Mouse (Mus musculus) ES-E14 (cell line): ENCODE data around the gene Zscan26. TPM values are rescaled to one million over a fixed set of nuclear protein-coding genes. Genes with fewer than 3 reads are reported as not detected.

Experiments used
- DNase-seq: peaks from one replicate; pipeline ENCODE4 v3.0.0-alpha.2; 2013; ENCODE audit warnings: low read depth, low spot score
- H3K27ac ChIP-seq: 2 replicates; pipeline ENCODE4 v1.5.1; 2012; ENCODE audit warnings: low read depth, mild to moderate bottlenecking, low read length, moderate library complexity, mixed read lengths; ENCODE audit not compliant: poor library complexity, insufficient read depth, severe bottlenecking
- H3K36me3 ChIP-seq: 2 replicates; pipeline ENCODE4 v1.6.1; 2012; ENCODE audit warnings: mild to moderate bottlenecking, low read length, moderate library complexity, mixed read lengths; ENCODE audit not compliant: control insufficient read depth, poor library complexity, insufficient read depth, severe bottlenecking
- H3K4me1 ChIP-seq, 2 experiments: fragments of 150-350 bp in 1 of 2; sonication (generic) in 1 of 2; 2 replicates each; pipeline ENCODE4 v1.6.1; 2012; ENCODE audit warnings: low read length in 2 of 2, mild to moderate bottlenecking in 1 of 2, mixed read lengths in 1 of 2; ENCODE audit not compliant: control insufficient read depth in 2 of 2, insufficient read depth in 2 of 2, poor library complexity in 1 of 2
- H3K4me3 ChIP-seq, 2 experiments: fragments of 150-350 bp in 1 of 2; sonication (generic) in 1 of 2; 2 replicates each; pipeline ENCODE4 v1.5.1; 2012; ENCODE audit warnings: low read length in 2 of 2, low read depth in 1 of 2, mild to moderate bottlenecking in 1 of 2, mixed read lengths in 1 of 2; ENCODE audit not compliant: insufficient read depth in 1 of 2, poor library complexity in 1 of 2, severe bottlenecking in 1 of 2
- H3K9ac ChIP-seq: 2 replicates; pipeline ENCODE4 v1.6.1; 2012; ENCODE audit warnings: low read depth, mild to moderate bottlenecking, low read length, mixed read lengths; ENCODE audit not compliant: poor library complexity, insufficient read depth, severe bottlenecking
- H3K9me3 ChIP-seq: fragments of 150-350 bp; sonication (generic); 2 replicates; pipeline ENCODE4 v1.6.1; 2012; ENCODE audit warnings: low read depth, mild to moderate bottlenecking, low read length; ENCODE audit not compliant: control insufficient read depth, insufficient read depth
- CHD2 ChIP-seq: IDR thresholded peaks from 2 replicates; pipeline ENCODE4 v1.6.1; 2014; ENCODE audit warnings: mild to moderate bottlenecking, low read depth, low read length, inconsistent platforms
- HCFC1 ChIP-seq: IDR thresholded peaks from 2 replicates; pipeline ENCODE4 v1.6.1; 2012; ENCODE audit warnings: low read length, inconsistent platforms, borderline replicate concordance; ENCODE audit not compliant: insufficient read depth
- MAFK ChIP-seq: IDR thresholded peaks from 2 replicates; pipeline ENCODE4 v1.6.1; 2014; ENCODE audit warnings: mild to moderate bottlenecking, low read depth, low read length, inconsistent platforms; ENCODE audit not compliant: insufficient read depth
- ZC3H11A ChIP-seq: IDR thresholded peaks from 2 replicates; pipeline ENCODE4 v1.6.1; 2012; ENCODE audit warnings: low read depth, mild to moderate bottlenecking, inconsistent platforms, low read length, borderline replicate concordance
- ZNF384 ChIP-seq: IDR thresholded peaks from 2 replicates; pipeline ENCODE4 v1.6.1; 2012; ENCODE audit warnings: low read depth, low read length, inconsistent platforms
- in situ Hi-C, 2 experiments: fragments of 600-800 bp; cut with MboI; formaldehyde crosslinking; loops; one replicate each; pipeline ENCODE4 v1.15.1; 2025; ENCODE audit warnings: low sequenced_read_pairs in 2 of 2, inconsistent platforms in 1 of 2; ENCODE audit not compliant: unreplicated experiment in 2 of 2
- total RNA-seq: library from RNA; depleted of rRNA; stranded (reverse); fragments of 300-350 nt; gene quantifications from 2 replicates; pipeline ENCODE4 v1.2.3, GENCODE M21; 2012; rRNA removed

Zscan26 gene
- total RNA-seq, 1 experiment, result 22.9 TPM

- H3K27ac ChIP-seq, result no peak overlapping the region
- no peak overlapping the region for H3K9ac ChIP-seq
- DNase-seq, result no peak
- H3K9me3 ChIP-seq, result no peaks in the 10 kb centered on the region
- no peaks in the 10 kb centered on the region; a peak in 1 of 4 replicates for H3K4me1 ChIP-seq
- TF ChIP-seq ZC3H11A, result no peak
- TF ChIP-seq MAFK, result no peak
- TF ChIP-seq ZNF384, result no peak
- no peak for TF ChIP-seq HCFC1
- TF ChIP-seq CHD2, result no peak
- in situ Hi-C loops, result loop anchor here in 1 of 2 experiments (25.0 kb wide), 1 partner anchor 292 kb away; the partner anchor contains the start of genes Olfr1359 and Olfr1360
- H3K36me3 ChIP-seq, result peaks cover 3% of the 10 kb centered on the region; the same call in 1 of the 2 replicates
- H3K4me3 ChIP-seq, result no peak overlapping the region
Observed at GRCm38 (mm10) chr13:21395623-21396022, 57.9 kb downstream of the Zscan26 start.

DNA sequence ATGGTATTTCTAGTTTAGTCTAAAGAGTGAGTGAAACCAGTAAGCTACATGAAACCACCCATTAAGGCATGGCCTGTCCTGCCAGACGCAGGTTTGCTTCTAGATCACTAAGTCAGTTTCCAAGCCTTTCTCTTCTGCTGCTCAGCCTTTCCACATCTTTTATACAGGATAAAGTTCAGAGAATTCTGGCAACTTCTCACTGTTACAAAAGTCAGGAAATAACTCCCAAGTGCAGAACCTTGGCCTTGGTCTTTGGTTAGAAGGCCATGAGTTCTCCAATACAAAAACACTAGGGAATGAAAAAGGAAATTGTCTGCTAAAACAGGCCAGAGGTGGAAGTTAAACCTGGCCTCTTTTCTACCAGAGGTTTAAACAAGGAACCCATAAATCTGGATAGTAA, 58.3 kb downstream of the Zscan26 start:
- H3K9me3 ChIP-seq, result no peaks in the 10 kb centered on the region
- H3K4me3 ChIP-seq, result no peak overlapping the region
- no peaks in the 10 kb centered on the region for H3K4me1 ChIP-seq
- H3K36me3 ChIP-seq, result peaks cover 3% of the 10 kb centered on the region; the same call in 1 of the 2 replicates
- in situ Hi-C loops, result loop anchor here in 1 of 2 experiments (25.0 kb wide), 1 partner anchor 292 kb away; the partner anchor contains the start of genes Olfr1359 and Olfr1360
- TF ChIP-seq CHD2, result no peak
- TF ChIP-seq HCFC1, result no peak
- no peak for TF ChIP-seq ZNF384
- TF ChIP-seq ZC3H11A, result no peak
- TF ChIP-seq MAFK, result no peak
- DNase-seq, result no peak
- no peak overlapping the region for H3K9ac ChIP-seq
- H3K27ac ChIP-seq, result no peak overlapping the region

Other genes starting within 250 kb of the Zscan26 start
- not detected in 2 replicates for gene Gpx5, start 161.0 kb downstream of the Zscan26 start, total RNA-seq
- gene Gpx6, start 141.6 kb downstream of the Zscan26 start, total RNA-seq, result 2.1 and 2.2 TPM in 2 replicates
- gene Olfr1367, start 106.8 kb downstream of the Zscan26 start, total RNA-seq, result not detected in 2 replicates
- 7.1 and 10.4 TPM in 2 replicates for gene Zscan12, start 90.9 kb downstream of the Zscan26 start, total RNA-seq
- gene Zkscan3, start 51.0 kb downstream of the Zscan26 start, total RNA-seq, result 20.4 and 21.7 TPM in 2 replicates
- 1.2 and 1.5 TPM in 2 replicates for gene Pgbd1, start 12.7 kb downstream of the Zscan26 start, total RNA-seq
- gene Nkapl, start 14.8 kb upstream of the Zscan26 start, total RNA-seq, result 0.58 and 0.98 TPM in 2 replicates
- 0.31 and 0.79 TPM in 2 replicates for gene Zkscan4, start 25.2 kb upstream of the Zscan26 start, total RNA-seq
- gene Gm10065, start 25.7 kb upstream of the Zscan26 start, total RNA-seq, result not detected in 2 replicates
- 0.11 and 0.31 TPM in 2 replicates for gene AK157302, start 41.5 kb upstream of the Zscan26 start, total RNA-seq
- gene Gm11273, start 47.7 kb upstream of the Zscan26 start, total RNA-seq, result 23.4 and 35.7 TPM in 2 replicates
- 9.2 and 16.1 TPM in 2 replicates for gene Zkscan8, start 77.4 kb upstream of the Zscan26 start, total RNA-seq
- not detected in 2 replicates for gene Olfr1366, start 89.1 kb upstream of the Zscan26 start, total RNA-seq
- gene Olfr1535, start 106.2 kb upstream of the Zscan26 start, total RNA-seq, result not detected in 2 replicates
- gene Olfr1364, start 128.0 kb upstream of the Zscan26 start, total RNA-seq, result not detected in 2 replicates
- gene Olfr1362, start 160.3 kb upstream of the Zscan26 start, total RNA-seq, result not detected in 2 replicates
- gene Olfr11, start 188.8 kb upstream of the Zscan26 start, total RNA-seq, result 0.13 TPM in 1 of 2 replicates, not detected in the other
- gene Olfr1361, start 209.7 kb upstream of the Zscan26 start, total RNA-seq, result not detected in 2 replicates
- not detected in 2 replicates for gene Olfr1360, start 223.7 kb upstream of the Zscan26 start, total RNA-seq
- not detected in 2 replicates for gene Olfr1359, start 244.4 kb upstream of the Zscan26 start, total RNA-seq